Mouse (Mus musculus) kidney, adult 2 months (tissue): ENCODE results near the gene Mcm5. TPM values are rescaled to one million over a fixed set of nuclear protein-coding genes. Genes with fewer than 3 reads are reported as not detected.

Experiments used
- DNase-seq: peaks from one replicate; pipeline ENCODE4 v3.0.0; 2021
- H3K27ac ChIP-seq: fragments of 200-500 bp; 2 replicates; pipeline ENCODE4 v1.5.1; 2012; ENCODE audit warnings: low read depth, low read length, control low read depth, inconsistent platforms; ENCODE audit not compliant: insufficient read depth
- H3K27me3 ChIP-seq: fragments of 200-500 bp; replicated peaks from 2 replicates; pipeline ENCODE4 v1.6.1; 2012; ENCODE audit warnings: mild to moderate bottlenecking, moderate library complexity, low read length, inconsistent platforms; ENCODE audit not compliant: control insufficient read depth, insufficient read depth
- H3K36me3 ChIP-seq: fragments of 200-500 bp; 2 replicates; pipeline ENCODE4 v1.6.1; 2012; ENCODE audit warnings: mild to moderate bottlenecking, moderate library complexity, low read length, inconsistent platforms; ENCODE audit not compliant: control insufficient read depth, insufficient read depth
- H3K4me1 ChIP-seq: fragments of 200-500 bp; 2 replicates; pipeline ENCODE4 v1.6.1; 2011; ENCODE audit warnings: low read length; ENCODE audit not compliant: control insufficient read depth, insufficient read depth
- H3K4me3 ChIP-seq: fragments of 200-500 bp; 2 replicates; pipeline ENCODE4 v1.5.1; 2011; ENCODE audit warnings: mild to moderate bottlenecking, low read depth, low read length, control low read depth; ENCODE audit not compliant: insufficient read depth
- CTCF ChIP-seq: fragments of 200-500 bp; conservative IDR thresholded peaks from 2 replicates; pipeline ENCODE4 v1.5.1; 2011; ENCODE audit warnings: low read depth, mild to moderate bottlenecking, control low read depth, low read length, moderate library complexity, mixed read lengths; ENCODE audit not compliant: insufficient read depth, insufficient read length
- POLR2A ChIP-seq: fragments of 200-500 bp; IDR thresholded peaks from one replicate; pipeline ENCODE4 v1.6.1; 2011; ENCODE audit warnings: low read depth, low read length, control low read depth
- WGBS: fragments of 180-500 bp; shearing (Covaris S2); methylation state at CpG from one replicate; pipeline ENCODE4 v1.1.7; 2018; 5-methylcytosine and 5-hydroxymethylcytosine counted together
- polyA plus RNA-seq: library from polyadenylated mRNA; depleted of rRNA; stranded (reverse); fragments of >200 nt; gene quantifications from 2 replicates; pipeline ENCODE4 v1.2.3, GENCODE M21; 2012; rRNA removed

Gene Mcm5
- 5.7 and 6.0 TPM in 2 replicates for polyA plus RNA-seq

GRCm38 (mm10) chr8:75109236-75109967 lies at the start of gene Mcm5:
Gene Mcm5, plus strand, starts transcription at chr8:75109569.
- peak within 1 kb of the TSS; percentile 77 for H3K4me3 ChIP-seq
- no peaks in the 10 kb centered on the region for H3K36me3 ChIP-seq
- no peaks in the 10 kb centered on the region for H3K27me3 ChIP-seq
- peak within 1 kb of the TSS; percentile 65; the same call in 1 of the 2 replicates for H3K27ac ChIP-seq
- H3K4me1 ChIP-seq = 0 out of 2 replicates have a peak, but pooled peaks cover 5% of the 10 kb centered on the region
- TF ChIP-seq POLR2A (peak; percentile 10), CTCF (no peak)
- DNase-seq = peak; percentile 100
- under 1% methylated on average over 59 of the region's 59 CpGs for WGBS

GRCm38 (mm10) chr8:75060022-75060421 lies 49.3 kb upstream of the Mcm5 start:
- Histone ChIP-seq H3K27me3 (no peaks in the 10 kb centered on the region), H3K36me3 (no peaks in the 10 kb centered on the region), H3K27ac (no peak overlapping the region), H3K4me1 (no peaks in the 10 kb centered on the region), H3K4me3 (no peak overlapping the region)
- DNase-seq = no peak
- TF ChIP-seq CTCF (no peak), POLR2A (no peak)
- 76% methylated on average over 6 of the region's 6 CpGs for WGBS

GRCm38 (mm10) chr8:75060815-75061214 lies 48.6 kb upstream of the Mcm5 start:
- DNase-seq = no peak

GRCm38 (mm10) chr8:75063290-75063689 lies 46.1 kb upstream of the Mcm5 start:
- H3K27ac ChIP-seq = no peak overlapping the region
- peak; percentile 38 for DNase-seq
- H3K36me3 ChIP-seq = no peaks in the 10 kb centered on the region
- H3K4me1 ChIP-seq = no peaks in the 10 kb centered on the region
- WGBS = 61% methylated on average over 3 of the region's 3 CpGs
- TF ChIP-seq POLR2A = no peak
- no peak for TF ChIP-seq CTCF
- no peaks in the 10 kb centered on the region for H3K27me3 ChIP-seq
- no peak overlapping the region for H3K4me3 ChIP-seq

More at GRCm38 (mm10) chr8:75060815-75061214, 48.6 kb upstream of the Mcm5 start:
- H3K4me1 ChIP-seq = no peaks in the 10 kb centered on the region
- H3K36me3 ChIP-seq = no peaks in the 10 kb centered on the region
- no peaks in the 10 kb centered on the region for H3K27me3 ChIP-seq
- no peak overlapping the region for H3K27ac ChIP-seq
- TF ChIP-seq POLR2A (no peak), CTCF (no peak)
- no peak overlapping the region for H3K4me3 ChIP-seq
- WGBS = 87% methylated on average over 2 of the region's 2 CpGs

- WGBS = 92% methylated on average over 3 of the region's 3 CpGs
- TF ChIP-seq CTCF = no peak
- Histone ChIP-seq H3K27me3 (no peaks in the 10 kb centered on the region), H3K36me3 (no peaks in the 10 kb centered on the region), H3K4me3 (no peak overlapping the region), H3K27ac (no peak overlapping the region), H3K4me1 (no peaks in the 10 kb centered on the region)
- DNase-seq = no peak
Observed at GRCm38 (mm10) chr8:75064790-75065189, 44.6 kb upstream of the Mcm5 start.

GRCm38 (mm10) chr8:75067287-75067686 lies 42.1 kb upstream of the Mcm5 start:
- Histone ChIP-seq H3K4me1 (no peaks in the 10 kb centered on the region; the same call in 1 of the 2 replicates), H3K4me3 (no peak overlapping the region), H3K27me3 (no peaks in the 10 kb centered on the region), H3K27ac (no peak overlapping the region), H3K36me3 (no peaks in the 10 kb centered on the region)
- 64% methylated on average over 6 of the region's 6 CpGs for WGBS
- no peak for DNase-seq
- TF ChIP-seq CTCF (no peak), POLR2A (no peak)

- peak; percentile 36 for DNase-seq
- H3K4me3 ChIP-seq = no peak overlapping the region
- H3K4me1 ChIP-seq = no peaks in the 10 kb centered on the region; the same call in 1 of the 2 replicates
- no peak for TF ChIP-seq CTCF
- no peak for TF ChIP-seq POLR2A
- 41% methylated on average over 1 of the region's 1 CpGs for WGBS
- no peak overlapping the region for H3K27ac ChIP-seq
- no peaks in the 10 kb centered on the region for H3K27me3 ChIP-seq
- H3K36me3 ChIP-seq = no peaks in the 10 kb centered on the region
Observed at GRCm38 (mm10) chr8:75070297-75070696, 39.1 kb upstream of the Mcm5 start.
